Mouse (Mus musculus): ENCODE data around the gene Dnaaf1.

Dnaaf1 gene

DNA sequence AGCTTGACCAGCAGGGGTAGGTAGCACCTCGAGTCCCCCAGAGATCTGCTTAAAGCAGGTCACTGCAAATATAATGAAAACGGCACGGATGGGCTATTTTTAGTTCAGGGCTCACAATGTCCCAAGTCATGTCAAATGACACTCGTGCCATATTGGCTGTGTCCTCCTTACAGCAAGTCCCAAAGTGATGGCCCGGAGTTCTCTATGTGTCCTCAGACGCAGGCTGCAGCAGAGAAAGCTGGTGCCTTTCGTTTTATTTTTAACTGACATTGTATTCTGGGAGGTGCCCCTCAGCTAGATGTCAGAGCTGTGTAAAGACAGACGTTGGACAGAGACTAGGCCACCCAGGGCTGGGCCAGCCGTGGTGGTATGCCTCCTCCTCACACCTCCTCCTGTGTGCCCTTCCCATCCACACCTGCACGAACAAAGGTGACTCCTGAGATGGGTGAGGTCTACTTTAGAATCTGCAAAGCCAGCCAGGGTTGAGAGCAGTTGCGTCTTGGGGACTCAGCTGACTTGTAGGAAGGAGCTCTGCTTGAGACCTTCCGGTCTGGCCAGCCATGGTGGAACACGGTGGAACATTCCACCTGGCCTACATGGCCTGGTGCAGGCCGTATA is 45.9 kb downstream of the Dnaaf1 start:
- DNase-seq (ENCODE audit: extremely low spot score, low spot score): no peak

DNA sequence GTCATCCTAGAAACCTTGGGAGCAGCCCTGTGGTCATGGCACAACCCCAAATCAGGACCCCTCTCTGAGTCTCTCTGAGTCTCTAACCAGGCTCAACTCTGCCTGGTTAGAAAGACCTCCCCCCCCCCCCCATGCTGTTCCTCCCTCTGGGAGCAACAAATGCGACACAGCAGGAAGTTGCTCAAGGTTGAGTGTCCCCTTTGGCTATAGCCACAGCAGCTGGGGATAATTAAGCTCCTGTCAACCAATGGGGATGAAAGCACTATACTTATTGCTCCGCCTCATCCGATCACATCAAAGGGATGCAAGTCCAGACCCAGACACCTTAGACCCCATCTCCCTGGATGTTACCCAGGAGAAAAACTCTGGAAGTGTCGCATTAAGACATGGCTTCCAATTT is 47.5 kb downstream of the Dnaaf1 start:
- DNase-seq (ENCODE audit: extremely low spot score, low spot score): no peak

DNA sequence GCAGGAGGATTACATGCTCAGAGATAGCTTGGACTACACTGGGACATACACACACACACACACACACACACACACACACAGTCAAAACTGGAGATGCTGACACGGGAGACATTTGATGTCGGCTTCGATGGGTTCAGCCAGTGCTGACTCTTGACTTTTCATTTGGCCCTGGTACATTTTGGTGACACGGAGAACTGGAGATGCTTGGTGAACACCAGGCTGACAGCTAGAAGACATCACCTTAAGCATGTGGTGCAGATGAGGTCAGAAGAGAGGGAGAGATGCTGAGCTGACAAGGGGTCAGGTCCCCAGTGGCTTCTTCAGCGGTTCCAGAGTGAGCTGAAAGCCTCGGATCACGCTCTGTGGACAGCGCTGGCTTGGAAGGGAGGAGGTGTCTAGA is 48.0 kb downstream of the Dnaaf1 start:
- no peak for DNase-seq (ENCODE audit: extremely low spot score, low spot score)

DNA sequence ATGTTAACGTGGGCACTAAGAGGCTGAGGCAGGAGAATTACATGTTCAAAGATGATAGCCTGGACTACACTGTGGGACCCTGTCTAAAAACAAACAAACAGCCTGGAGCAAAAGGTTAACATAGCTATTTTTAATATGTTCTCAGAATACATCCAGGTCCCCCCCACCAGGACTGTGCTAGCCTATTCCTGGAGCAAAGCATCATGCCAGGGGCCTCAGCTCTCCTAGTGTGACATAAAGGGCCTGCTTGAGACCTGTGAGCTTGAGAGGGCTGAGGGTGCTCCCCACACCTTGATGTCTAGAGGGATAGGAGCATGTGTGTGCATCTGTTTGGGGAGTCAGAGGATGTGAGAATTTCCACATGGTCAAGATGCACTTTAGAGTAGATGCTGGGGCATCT is 48.7 kb downstream of the Dnaaf1 start:
- DNase-seq (ENCODE audit: extremely low spot score, low spot score): no peak

DNA sequence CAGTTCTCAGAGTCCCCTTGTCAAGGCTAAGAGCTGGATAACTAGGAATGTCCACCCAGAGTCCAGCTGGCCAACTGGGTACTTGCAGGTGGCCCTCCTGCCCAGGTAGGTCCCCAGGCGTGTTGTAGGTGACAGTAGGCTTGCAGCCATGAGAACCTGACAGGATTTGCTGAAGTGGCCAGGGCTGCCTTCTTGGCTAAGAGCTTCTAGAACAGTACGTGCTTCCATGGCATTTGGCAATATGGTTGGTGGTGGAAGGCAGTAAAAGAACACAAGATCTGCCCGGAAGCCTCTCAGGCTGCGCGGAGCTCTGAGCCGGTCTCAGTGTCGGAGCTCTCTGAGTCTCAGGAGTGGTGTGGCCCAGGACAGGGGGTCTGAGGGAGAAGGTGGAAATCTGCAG is 49.9 kb downstream of the Dnaaf1 start:
- no peak for DNase-seq (ENCODE audit: extremely low spot score, low spot score)

DNA sequence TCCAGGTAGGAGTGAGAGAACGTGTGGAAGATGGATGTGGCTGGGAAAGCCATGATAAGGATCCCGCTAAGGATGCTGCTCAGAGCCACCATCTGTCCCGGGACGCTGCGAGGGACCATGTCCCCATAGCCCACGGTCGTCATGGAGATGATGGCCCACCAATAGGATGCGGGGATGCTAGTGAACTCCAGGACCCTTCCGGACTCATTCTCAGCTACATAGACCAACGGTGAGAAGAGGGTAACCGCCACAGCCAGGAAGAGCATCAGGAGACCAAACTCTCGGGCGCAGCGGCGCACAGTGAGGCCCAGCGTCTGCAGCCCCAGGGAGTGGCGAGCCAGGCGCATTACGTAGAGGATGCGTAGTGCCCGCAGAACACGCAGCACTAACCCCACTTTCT is 50.8 kb downstream of the Dnaaf1 start:
- no peak for DNase-seq (ENCODE audit: extremely low spot score, low spot score)

DNA sequence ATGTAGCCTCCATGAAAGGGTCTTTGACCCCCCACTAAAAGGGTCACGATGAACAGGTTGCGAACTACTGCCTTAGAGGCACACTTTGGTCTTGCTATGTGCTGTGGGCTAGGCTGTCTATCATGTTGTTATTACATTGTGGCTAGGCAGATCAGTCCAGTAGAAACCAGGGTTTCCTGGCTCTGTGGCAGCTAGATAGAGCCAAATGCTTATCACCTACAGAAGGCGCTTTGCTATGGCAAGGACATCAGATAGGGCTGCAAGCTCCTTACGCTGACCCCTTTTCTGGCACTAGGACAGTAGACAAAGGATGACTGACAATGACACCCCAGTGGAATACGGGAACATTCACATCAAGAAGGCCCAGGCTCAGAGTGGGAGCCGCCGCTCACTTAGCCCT is 52.2 kb downstream of the Dnaaf1 start:
- no peak for DNase-seq (ENCODE audit: extremely low spot score, low spot score)

DNA sequence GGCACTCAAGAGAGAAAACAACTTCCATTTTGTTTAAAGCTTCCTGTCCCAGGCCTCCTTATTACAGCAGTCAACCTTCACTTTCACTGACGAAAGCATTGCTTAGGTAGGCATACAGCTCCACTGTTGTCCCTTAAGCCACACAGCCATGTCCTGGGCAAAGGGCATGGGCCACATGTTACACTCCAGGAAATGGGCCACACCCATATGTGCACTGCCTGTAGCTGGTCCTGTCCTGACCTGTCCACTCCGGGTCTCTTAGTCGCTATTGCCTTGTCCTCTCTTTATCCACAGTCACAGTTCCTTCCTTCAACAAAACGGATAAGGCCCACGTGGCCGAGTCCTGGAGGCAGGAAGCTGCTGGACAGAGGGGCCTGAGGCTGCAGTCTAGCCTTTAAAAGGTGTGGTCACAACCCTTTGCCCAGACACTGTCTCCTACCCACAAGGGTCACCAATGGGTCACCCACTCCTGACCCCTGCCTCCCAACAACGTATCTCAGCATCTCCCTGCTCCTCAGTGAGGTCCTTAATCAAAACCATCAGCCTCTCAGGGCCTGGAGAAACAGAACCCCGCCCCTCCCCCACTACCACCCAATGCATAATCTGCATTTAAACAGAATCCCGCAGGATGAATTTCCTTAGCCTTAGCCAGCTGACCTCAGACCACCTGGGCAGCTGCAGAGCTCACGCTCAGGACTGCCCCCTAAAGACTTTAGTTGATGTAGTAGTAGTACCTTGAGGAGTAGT is 52.8 kb downstream of the Dnaaf1 start:
- DNase-seq (ENCODE audit: extremely low spot score, low spot score): no peak

DNA sequence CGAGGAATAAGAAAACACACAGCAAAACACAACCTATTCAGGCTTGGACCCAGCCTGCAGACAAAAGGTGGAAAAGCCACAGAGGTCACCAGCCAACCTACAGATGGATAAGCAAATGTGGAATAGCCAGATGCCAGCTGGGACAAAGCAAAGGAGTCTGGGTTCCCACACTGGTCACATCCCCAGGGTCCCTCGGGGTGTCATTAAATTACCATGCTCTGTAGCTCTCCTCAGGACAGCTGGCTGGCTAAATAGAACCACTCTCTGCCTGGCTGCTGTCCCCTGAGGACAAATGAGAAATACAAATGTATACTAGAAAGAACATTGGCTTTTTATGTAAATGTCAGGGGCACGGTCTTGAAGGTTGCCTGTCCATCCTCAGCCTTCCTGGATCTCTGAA is 55.8 kb downstream of the Dnaaf1 start:
- DNase-seq (ENCODE audit: extremely low spot score, low spot score): no peak

DNA sequence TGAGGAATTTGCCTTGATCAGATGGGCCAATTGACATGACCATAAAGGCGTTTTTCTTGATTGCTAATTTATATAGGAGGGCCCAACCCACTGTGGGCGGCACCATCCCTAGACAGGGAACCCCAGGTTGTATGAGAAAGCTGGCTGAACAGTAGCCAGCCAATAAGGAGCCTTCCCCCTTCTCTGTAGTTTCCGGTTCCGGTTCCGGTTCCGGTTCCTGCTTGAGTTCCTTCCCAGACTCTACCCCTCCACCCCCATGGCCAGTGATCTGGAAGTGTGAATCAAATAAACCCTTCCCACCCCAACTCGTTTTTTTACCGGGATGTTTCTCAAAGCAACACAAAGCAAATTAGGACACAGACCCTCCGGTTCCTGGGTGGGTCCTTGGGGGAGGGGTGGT is 57.2 kb downstream of the Dnaaf1 start:
- DNase-seq (ENCODE audit: extremely low spot score, low spot score): no peak

DNA sequence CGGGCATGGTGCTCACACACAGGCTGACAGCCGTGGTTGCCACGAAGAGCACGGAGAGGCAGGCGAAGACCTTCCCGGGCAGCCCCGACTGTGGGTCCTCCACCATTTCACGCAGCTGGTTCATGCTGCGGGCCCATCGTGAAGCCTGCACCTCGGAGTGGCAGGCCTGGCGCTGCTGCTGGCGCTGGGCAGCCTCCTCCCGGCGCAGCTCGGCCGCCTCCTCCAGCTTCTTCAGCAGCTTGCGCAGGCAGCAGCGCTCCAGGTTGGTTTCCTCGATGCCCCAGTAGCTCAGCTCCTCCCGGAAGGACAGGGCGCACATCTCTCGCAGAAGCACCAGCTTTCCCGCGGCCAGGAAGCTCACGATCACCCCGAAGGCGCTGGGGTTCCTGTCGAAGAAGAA is 57.9 kb downstream of the Dnaaf1 start:
- no peak for DNase-seq (ENCODE audit: extremely low spot score, low spot score)

DNA sequence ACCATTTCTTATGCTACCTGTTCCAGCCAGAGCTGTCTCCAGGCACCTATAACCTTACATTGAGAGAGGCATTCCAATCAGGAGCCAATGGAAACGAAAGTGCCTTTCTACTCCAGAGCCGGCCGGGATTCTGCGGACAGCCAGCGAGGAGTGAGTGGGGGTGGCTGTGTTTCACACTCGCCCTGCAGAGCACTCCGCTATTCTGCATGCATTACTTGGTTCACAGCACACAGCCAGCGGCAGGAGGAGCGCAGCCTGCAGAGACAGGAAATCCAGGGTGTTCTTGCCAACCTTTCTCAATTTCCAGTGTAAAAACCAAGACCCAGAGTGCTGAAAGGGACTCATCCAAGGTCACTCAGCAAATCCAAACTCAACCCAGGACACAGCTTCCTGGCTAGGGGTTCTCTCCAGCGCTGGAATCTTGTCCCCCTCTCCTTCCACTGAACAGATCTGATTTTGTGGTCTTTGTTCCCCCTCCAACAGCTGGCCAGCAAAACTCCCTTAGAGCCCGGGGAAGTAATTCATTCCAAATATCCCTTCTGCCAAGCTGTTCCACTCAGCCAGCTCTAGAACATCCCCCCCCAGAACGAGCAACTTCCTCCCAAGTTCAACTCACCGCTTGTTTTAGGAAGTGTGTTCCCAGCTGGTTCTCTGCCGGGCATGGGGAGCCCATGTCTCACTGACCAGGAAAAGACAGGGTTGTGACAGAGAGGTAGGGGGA is 59.7 kb downstream of the Dnaaf1 start:
- no peak for DNase-seq (ENCODE audit: extremely low spot score, low spot score)

DNA sequence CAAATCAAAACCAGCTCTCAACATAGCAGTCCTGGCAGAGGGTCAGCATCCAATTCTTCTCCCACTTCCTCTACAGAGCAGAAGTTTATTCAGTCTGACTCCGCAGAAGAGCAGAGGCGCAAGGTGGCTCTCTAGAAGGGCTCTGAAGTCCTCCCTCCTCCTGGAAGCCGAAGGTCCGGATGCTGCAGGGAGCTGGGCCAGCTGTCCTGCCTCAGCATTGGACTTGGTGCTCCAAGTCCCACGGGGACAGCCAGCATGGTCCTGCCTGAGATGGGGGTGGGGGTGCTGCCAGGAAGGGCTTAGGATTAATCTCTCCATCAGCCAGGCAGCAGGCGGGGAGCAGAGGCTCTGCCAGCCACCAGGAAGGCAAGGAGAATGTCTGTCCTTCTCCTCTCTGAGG is 60.3 kb downstream of the Dnaaf1 start, which contains the start of gene Kcng4:
Gene Kcng4, minus strand, starts transcription at position 303 of the 400 bp plus-strand sequence.
- DNase-seq (ENCODE audit: extremely low spot score, low spot score): no peak

DNA sequence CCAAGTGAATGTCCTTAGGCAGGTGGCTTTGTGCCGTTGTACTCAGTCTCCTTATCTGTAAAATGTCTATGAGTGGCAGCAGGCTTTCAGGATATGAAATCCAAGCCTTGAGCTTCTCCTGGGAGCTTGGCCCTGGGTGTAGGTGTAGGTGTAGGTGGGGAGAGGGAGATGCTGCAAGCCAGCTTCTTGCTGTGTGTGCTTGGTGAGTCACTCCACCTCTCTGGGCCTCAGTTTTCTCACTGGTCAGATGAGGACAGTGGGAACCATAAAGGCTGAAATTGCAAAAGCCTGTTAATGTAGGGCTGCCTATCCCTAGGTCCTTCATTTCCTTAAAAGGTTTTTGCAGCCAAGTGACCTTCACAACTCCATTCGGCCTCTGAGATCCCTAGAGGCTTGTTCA is 60.9 kb downstream of the Dnaaf1 start:
- no peak for DNase-seq (ENCODE audit: extremely low spot score, low spot score)

DNA sequence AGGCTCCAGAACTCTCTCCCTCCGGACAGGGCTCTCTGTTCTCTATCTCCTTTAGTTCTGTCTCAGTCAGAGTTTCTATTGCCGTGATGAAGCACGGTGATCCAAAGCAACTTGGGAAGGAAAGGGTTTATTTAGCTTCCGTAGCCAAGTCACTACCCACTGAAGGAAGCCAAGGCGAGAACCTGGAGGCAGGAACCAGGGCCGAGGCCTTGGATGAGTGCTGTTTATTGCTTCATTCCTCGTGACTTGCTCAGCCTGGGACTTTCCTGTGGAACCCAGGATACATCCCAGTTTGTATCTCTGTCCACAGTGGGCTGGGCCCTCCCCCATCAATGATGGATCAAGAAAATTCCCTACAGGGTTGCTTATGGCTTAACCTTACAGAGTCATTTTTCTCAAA is 61.7 kb downstream of the Dnaaf1 start:
- no peak for DNase-seq (ENCODE audit: extremely low spot score, low spot score)

DNA sequence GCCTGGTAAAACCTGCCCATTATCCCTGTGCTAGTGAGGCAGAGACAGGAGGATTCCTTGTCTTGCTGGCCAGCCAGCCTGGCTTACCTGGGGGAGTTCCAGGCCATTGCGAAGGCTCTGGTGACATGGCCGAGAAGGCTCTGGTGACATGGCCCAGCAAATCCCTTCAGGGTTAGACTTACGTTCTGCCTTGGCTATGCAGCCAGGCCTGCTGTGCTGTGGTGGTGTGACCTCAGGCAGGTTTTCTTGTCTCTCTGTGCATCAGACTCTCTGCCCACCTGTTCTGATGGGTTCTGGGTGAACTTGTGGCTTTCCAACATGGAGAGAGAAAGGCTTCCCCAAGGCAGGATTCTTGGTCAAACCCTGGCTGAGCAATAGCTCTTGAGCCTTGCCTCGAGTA is 62.3 kb downstream of the Dnaaf1 start:
- DNase-seq (ENCODE audit: extremely low spot score, low spot score): no peak

DNA sequence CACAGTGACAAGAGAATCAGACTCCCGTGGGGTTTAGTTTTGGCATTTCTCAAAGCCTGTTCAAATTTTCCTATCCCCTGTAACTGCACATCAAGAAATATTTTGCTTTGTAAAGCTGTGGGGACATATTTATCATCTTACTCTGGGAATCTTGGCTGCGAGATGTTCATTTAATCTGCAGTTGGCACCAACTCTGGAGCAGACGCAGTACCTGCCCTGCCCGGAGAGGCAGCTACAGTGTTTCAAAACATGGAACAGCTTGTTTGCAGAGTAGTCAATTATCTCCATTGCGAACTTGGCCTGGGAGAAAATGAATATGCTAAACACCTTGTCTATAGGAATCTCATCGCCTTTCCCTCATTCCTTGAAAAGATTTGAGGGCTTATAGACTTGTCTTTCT is 63.2 kb downstream of the Dnaaf1 start:
- DNase-seq (ENCODE audit: extremely low spot score, low spot score): no peak

DNA sequence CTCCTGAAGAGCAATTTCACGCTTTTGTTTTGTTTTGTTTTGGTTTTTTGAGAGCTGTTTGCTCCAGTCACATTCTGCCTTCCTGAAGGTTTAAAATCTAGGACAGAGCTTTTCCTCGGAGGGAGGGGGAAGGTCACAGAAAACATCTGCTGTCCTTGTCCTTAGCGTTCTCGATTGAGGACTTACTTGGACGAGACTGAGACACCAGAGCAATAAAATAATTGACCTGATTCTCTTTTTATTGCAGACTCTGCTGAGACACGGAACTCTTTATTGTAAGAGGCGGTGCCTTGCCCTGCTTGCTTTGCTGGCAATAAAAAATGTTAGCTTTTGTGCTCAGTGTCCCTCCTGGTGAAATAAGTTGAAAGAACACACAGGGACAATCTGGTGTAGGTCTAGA is 64.8 kb downstream of the Dnaaf1 start:
- no peak for DNase-seq (ENCODE audit: extremely low spot score, low spot score)

DNA sequence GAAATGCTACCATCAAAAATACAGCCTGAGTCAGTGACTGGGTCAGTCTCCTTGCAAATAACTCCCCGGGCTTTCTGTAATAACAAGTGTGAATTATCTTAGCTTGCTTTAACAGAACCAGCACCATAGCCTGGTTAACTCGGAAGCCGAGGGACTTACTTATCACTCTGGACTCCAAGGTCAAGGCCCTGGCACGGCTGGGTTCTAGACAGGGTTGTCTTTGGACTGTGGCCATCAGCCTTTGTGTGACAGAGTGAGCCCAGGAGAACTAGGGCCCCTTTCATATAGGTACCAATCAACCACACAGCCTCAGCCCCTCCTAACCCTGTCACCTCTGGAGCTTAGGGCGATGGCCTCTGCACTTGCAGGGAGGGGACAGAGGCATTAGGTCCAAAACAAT is 66.0 kb downstream of the Dnaaf1 start:
- DNase-seq (ENCODE audit: extremely low spot score, low spot score): no peak

DNA sequence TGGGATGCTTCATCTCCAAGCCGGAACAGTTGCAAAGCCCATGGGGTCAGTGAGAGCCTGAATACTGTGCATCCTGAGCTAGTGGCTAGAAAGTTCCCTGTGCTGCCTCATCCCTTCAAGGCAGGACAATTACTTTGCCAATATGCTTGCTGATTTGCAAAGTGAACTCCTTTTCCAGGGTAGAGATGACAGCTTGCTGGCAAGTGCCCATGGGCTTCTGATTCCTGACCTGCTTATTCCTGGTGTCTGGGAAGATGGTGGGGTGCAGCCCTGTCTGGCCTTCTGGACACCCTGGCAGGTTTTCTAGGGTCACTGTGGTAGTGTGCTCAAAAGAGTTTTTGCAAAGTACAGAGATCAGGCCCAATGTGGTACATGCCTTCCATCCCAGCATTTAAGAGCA is 67.9 kb downstream of the Dnaaf1 start:
- DNase-seq (ENCODE audit: extremely low spot score, low spot score): no peak

DNA sequence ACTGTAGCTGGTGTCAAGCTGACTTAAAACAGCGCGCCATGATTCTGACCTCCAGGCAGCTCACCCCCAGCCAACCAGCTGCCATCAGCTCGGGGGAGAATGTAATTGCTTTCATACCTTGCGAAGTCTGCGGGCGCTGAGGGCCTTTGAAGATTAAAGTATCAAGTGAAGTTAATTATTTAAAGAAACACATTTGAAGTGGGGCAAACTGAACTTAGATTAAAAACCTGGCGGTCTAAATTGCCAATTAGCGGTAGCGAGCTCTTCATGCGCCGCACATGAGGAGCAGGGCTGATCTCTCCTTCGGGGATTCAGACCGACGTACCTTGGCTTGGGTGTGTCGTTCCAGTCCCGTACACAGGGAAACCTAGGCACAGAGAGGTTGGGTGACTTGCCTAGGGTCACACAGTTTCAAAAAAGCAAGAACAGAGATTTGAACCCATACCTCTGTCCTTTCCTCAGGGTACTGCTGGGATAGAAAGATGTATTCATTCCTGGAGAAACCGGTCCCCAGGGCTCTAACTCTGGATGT is 69.5 kb downstream of the Dnaaf1 start:
- no peak for DNase-seq (ENCODE audit: extremely low spot score, low spot score)

DNA sequence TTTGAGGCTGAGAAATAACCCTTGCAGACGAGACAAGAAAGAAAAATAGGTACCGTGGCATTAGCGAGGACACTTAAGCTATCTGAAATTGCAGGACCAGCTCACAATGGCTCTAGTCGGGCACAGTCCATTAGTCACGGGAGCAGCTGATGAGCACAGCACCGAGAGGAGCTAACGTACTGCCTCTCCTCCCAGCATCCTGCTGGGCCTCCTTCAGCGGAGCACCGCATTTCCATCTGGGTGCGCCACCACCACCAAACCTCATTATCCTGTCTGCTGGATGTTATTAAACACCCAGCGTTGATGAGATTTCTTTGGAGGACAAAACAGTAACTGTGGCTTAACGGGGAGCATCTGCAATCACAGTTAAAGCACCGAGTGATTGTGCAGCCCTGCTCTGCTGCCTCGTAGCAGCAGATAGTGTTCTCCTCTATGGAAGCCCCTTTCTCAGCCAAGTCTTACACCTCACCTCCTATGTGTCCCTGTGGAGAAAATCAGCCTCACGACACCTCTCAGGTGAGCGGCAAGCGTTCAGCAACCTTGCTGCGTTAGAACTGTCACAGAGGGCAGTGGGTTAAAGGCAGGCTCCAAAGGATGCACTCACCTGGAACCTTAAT is 70.1 kb downstream of the Dnaaf1 start:
- no peak for DNase-seq (ENCODE audit: extremely low spot score, low spot score)

All from neural tube, embryonic 10.5 days (tissue).